Mouse (Mus musculus) G1E (cell line): ENCODE measurements around the gene Akap9. TPM values are rescaled to one million over a fixed set of nuclear protein-coding genes. Genes with fewer than 3 reads are reported as not detected.
"Not testable (repeated sequence)": the region's sequence is repeated elsewhere in the genome, so short reads cannot be mapped to it uniquely, and the experiment has no call there.

ENCODE experiments used
- ATAC-seq: 2 replicates; pipeline ENCODE4 v1.8.0; 2016; ENCODE audit warnings: mild to moderate bottlenecking; ENCODE audit not compliant: insufficient number of reproducible peaks, poor library complexity, low FRiP score, severe bottlenecking; ENCODE audit errors: extremely low read depth
- DNase-seq: peaks from one replicate; pipeline ENCODE4 v3.0.0; 2012; ENCODE audit warnings: low spot score
- H3K27me3 ChIP-seq: 2 replicates; pipeline ENCODE4 v1.6.1; 2012; ENCODE audit warnings: mild to moderate bottlenecking, low read length, inconsistent platforms; ENCODE audit not compliant: insufficient read depth
- H3K36me3 ChIP-seq: replicated peaks from 2 replicates; pipeline ENCODE3; 2012; ENCODE audit warnings: mild to moderate bottlenecking, inconsistent platforms
- H3K4me1 ChIP-seq: 2 replicates; pipeline ENCODE4 v1.6.1; 2012; ENCODE audit warnings: low read depth, low read length, inconsistent platforms, mixed read lengths; ENCODE audit not compliant: insufficient read depth
- H3K4me3 ChIP-seq: 2 replicates; pipeline ENCODE4 v1.5.1; 2012; ENCODE audit warnings: low read depth, mild to moderate bottlenecking, inconsistent platforms, low read length, moderate library complexity, mixed read lengths
- H3K9me3 ChIP-seq: replicated peaks from 2 replicates; pipeline ENCODE4 v1.6.1; 2012; ENCODE audit warnings: inconsistent platforms
- CTCF ChIP-seq: IDR thresholded peaks from 2 replicates; pipeline ENCODE4 v1.5.1; 2012; ENCODE audit warnings: low read depth, low read length, inconsistent platforms, mixed read lengths
- GATA1 ChIP-seq: IDR thresholded peaks from 2 replicates; pipeline ENCODE4 v1.6.1; 2012; ENCODE audit warnings: borderline replicate concordance, low read length, inconsistent platforms, mixed read lengths
- GATA2 ChIP-seq: IDR thresholded peaks from 2 replicates; pipeline ENCODE4 v1.6.1; 2012; ENCODE audit warnings: low read depth, low read length, inconsistent platforms, borderline replicate concordance
- POLR2AphosphoS5 ChIP-seq: IDR thresholded peaks from 2 replicates; pipeline ENCODE4 v1.6.1; 2012; ENCODE audit warnings: low read depth, low read length, inconsistent platforms; ENCODE audit not compliant: insufficient replicate concordance
- TAL1 ChIP-seq: conservative IDR thresholded peaks from 2 replicates; pipeline ENCODE4 v1.6.1; 2012; ENCODE audit warnings: low read depth, low read length, inconsistent platforms, mixed read lengths
- polyA plus RNA-seq: library from polyadenylated mRNA; stranded (reverse); fragments of >175 nt; gene quantifications from 2 replicates; pipeline ENCODE4 v1.2.3, GENCODE M21; 2012
- total RNA-seq, 2 experiments: library from RNA; stranded (forward) in 1 of 2; stranded (reverse) in 1 of 2; fragments of 200-1000 nt in 1 of 2; fragments of >200 nt in 1 of 2; fragmentation: Nextera tagmentation in 1 of 2; gene quantifications; 2 replicates each; pipeline ENCODE4 v1.2.3; 2014 to 2017

Akap9 gene
- total and polyA plus RNA-seq, 3 experiments: 31.2 to 119 (median 58.1) TPM

DNA sequence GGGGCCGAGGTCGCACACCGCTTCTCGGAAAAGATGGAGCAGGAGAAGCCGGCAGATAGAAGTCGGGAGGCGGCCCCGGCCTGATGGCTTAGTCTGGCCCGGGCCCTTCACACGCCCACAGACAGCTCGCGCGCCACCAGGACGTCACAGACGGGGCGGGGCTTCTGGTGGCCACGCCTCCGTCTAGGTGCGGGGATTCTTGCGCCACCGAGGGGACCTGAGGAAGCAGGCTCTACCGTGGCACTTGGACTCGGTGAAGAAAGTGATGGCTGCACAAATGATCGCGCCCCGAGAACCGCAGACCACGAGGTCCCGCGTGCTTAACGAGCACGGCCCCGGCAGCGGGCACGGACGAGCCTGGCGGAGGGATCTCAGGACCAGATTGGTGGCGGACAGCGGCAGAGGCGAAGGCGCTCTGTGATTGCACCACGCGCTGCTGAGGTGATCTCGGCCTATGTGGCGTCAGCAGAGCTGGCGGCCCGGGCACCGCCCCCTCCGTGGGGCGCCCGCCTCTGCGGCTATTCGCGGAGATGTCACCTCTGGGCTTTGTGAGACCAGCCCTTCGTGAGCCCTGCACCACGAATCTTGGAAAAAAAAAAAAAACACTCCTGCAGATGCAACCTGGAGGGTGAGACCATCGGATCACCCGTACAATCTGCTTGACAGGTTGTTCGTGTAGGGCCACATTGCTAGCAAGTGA is 176.6 kb downstream of the Akap9 start, which contains the start of gene Cyp51:
Gene Cyp51, minus strand, starts transcription at position 406 of the 700 bp plus-strand sequence.
- DNase-seq: peak; percentile 86
- H3K4me1 ChIP-seq: peaks cover 29% of the 10 kb centered on the region
- peak within 1 kb of the TSS; percentile 100 for H3K4me3 ChIP-seq
- no peaks in the 10 kb centered on the region for H3K9me3 ChIP-seq
- peak; percentile 93 for ATAC-seq
- TF ChIP-seq GATA2: no peak
- TF ChIP-seq CTCF: no peak
- TF ChIP-seq TAL1: no peak
- no peak for TF ChIP-seq POLR2AphosphoS5
- TF ChIP-seq GATA1: no peak
- no peaks in the 10 kb centered on the region for H3K27me3 ChIP-seq
- peaks cover 28% of the 10 kb centered on the region for H3K36me3 ChIP-seq

- DNase-seq (no peak), ATAC-seq (no peak)
- peaks cover 25% of the 10 kb centered on the region for H3K4me1 ChIP-seq
- no peak overlapping the region for H3K4me3 ChIP-seq
- peaks cover 17% of the 10 kb centered on the region for H3K36me3 ChIP-seq
- TF ChIP-seq POLR2AphosphoS5: no peak
- TF ChIP-seq GATA1: no peak
- no peak for TF ChIP-seq GATA2
- no peak for TF ChIP-seq TAL1
- no peak for TF ChIP-seq CTCF
- H3K9me3 ChIP-seq: no peaks in the 10 kb centered on the region
- no peaks in the 10 kb centered on the region for H3K27me3 ChIP-seq
These were observed 177.9 kb downstream of the Akap9 start for GRCm38 (mm10) chr5:4105651-4106186.

DNA sequence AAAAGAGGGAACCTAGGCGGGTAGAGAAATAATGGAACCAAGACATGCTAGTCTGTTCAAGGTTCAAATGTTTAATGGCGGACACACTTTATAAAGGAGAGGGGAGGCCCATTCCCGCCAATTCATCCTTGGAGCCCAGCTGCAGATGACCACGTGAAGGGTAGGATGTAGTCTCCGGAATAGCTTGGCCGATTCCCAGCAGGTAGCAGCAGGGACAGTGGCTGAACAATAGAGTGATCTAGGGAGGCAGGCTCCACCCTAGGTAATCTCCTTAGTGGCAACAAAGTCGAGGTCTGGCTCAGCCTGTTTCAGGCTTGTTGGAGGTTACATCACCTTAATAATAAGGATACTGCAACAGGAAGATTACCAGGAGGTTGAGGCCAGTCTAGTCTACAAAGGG is 179.2 kb downstream of the Akap9 start:
- H3K4me1 ChIP-seq: peaks cover 23% of the 10 kb centered on the region
- H3K4me3 ChIP-seq, H3K27me3 ChIP-seq, DNase-seq, H3K36me3 ChIP-seq, H3K9me3 ChIP-seq, ATAC-seq: not testable (repeated sequence)

- TF ChIP-seq CTCF (no peak), TAL1 (no peak), GATA1 (no peak), POLR2AphosphoS5 (no peak), GATA2 (no peak)
- H3K9me3 ChIP-seq: no peaks in the 10 kb centered on the region
- peaks cover 6% of the 10 kb centered on the region for H3K4me1 ChIP-seq
- H3K4me3 ChIP-seq: no peak overlapping the region
- H3K36me3 ChIP-seq: no peaks in the 10 kb centered on the region
- ATAC-seq: no peak
- DNase-seq: no peak
- peaks cover 12% of the 10 kb centered on the region for H3K27me3 ChIP-seq
These were observed 184.8 kb downstream of the Akap9 start for GRCm38 (mm10) chr5:4112570-4113098.

Other genes starting within 250 kb of the Akap9 start
- gene Ankib1, start 125.1 kb upstream of the Akap9 start, total RNA-seq (2014; fragmentation: Nextera tagmentation): 38.2 and 44.5 TPM in 2 replicates
- gene Ankib1, start 125.1 kb upstream of the Akap9 start, total RNA-seq (2017): 38.2 and 42.2 TPM in 2 replicates
- gene Ankib1, start 125.1 kb upstream of the Akap9 start, polyA plus RNA-seq: 12.0 and 12.6 TPM in 2 replicates
- gene Krit1, start 124.9 kb upstream of the Akap9 start, total RNA-seq (2014; fragmentation: Nextera tagmentation): 156 and 166 TPM in 2 replicates
- 92.7 and 94.1 TPM in 2 replicates for gene Krit1, start 124.9 kb upstream of the Akap9 start, total RNA-seq (2017)
- 8.2 and 8.4 TPM in 2 replicates for gene Krit1, start 124.9 kb upstream of the Akap9 start, polyA plus RNA-seq
- gene Lrrd1, start 82.9 kb upstream of the Akap9 start, total RNA-seq (2014; fragmentation: Nextera tagmentation): not detected in 2 replicates
- gene Lrrd1, start 82.9 kb upstream of the Akap9 start, total RNA-seq (2017): 0.17 and 0.22 TPM in 2 replicates
- gene Lrrd1, start 82.9 kb upstream of the Akap9 start, polyA plus RNA-seq: 0.02 TPM in 1 of 2 replicates, not detected in the other
- gene Mterf1a, start 34.1 kb upstream of the Akap9 start, total RNA-seq (2014; fragmentation: Nextera tagmentation): 18.8 and 22.9 TPM in 2 replicates
- gene Mterf1a, start 34.1 kb upstream of the Akap9 start, total RNA-seq (2017): 34.8 and 42.3 TPM in 2 replicates
- 0.88 and 0.92 TPM in 2 replicates for gene Mterf1a, start 34.1 kb upstream of the Akap9 start, polyA plus RNA-seq
- gene Cyp51, start 176.7 kb downstream of the Akap9 start, total RNA-seq (2014; fragmentation: Nextera tagmentation): 30.7 and 41.2 TPM in 2 replicates
- gene Cyp51, start 176.7 kb downstream of the Akap9 start, total RNA-seq (2017): 93.6 and 94.4 TPM in 2 replicates
- 43.4 and 51.6 TPM in 2 replicates for gene Cyp51, start 176.7 kb downstream of the Akap9 start, polyA plus RNA-seq